Mouse (Mus musculus): ENCODE measurements around the gene Smc4. TPM values are rescaled to one million over a fixed set of nuclear protein-coding genes. Genes with fewer than 3 reads are reported as not detected.
"Not testable (repeated sequence)": the region's sequence is repeated elsewhere in the genome, so short reads cannot be mapped to it uniquely, and the experiment has no call there.

The Smc4 gene
- total RNA-seq, 2 experiments from 2014 or later: 15.2 to 17.1 TPM

DNA sequence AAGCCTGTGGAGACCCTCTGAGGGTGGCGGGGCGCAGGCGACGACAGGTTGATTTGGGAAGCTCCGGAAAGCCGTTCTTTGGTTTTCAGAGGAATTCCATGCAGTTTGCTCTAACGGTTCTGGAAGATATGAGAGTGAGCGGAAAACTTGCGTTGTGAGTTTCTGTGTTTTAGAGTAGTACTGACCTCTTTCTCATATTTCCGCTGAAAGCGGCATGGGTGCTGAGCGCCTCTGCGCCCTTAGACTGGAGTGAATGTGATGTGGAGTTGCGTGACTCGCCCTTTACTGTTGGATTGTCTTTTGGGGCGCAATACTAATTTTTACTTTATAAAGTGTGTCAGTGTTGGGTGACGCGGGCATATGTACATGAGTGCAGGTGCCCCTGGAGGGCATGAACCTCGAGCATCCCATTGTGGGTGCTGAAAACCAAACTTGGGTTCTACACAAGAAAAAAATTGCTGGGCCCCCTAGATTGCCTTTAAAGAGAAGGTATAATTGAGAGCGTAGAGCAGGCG lies 1.8 kb downstream of the Smc4 start:
- DNase-seq: no peak
- intact Hi-C loops (cut with DNase I; ENCODE audit: low total_unique reads): no loop called here

- no peak for DNase-seq
Observed at GRCm38 (mm10) chr3:69008873-69009272, 4.3 kb downstream of the Smc4 start.

DNA sequence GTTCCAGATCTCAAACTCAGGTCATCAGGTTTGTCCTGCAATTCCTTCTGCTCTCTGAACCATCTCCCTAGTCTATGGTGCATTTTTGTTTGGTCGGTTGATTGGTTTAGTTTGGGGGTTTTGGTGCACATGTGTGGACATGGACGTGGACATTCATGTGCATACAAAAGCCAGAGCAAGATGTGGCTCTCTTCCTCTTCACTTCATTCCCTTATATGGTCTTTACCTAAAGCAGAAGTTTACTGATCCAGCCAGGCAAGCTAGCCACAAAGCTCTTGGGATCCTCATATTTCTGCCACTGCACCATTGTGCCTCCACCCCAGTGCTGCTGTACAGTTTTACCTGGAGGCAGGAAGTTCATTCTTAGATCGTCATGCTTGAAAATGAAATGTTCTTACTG lies 12.6 kb downstream of the Smc4 start:
- no peak for DNase-seq
- intact Hi-C loops (cut with DNase I; ENCODE audit: low total_unique reads): no loop called here

More at GRCm38 (mm10) chr3:69008873-69009272, 4.3 kb downstream of the Smc4 start:
- intact Hi-C loops (cut with DNase I; ENCODE audit: low total_unique reads): no loop called here

DNA sequence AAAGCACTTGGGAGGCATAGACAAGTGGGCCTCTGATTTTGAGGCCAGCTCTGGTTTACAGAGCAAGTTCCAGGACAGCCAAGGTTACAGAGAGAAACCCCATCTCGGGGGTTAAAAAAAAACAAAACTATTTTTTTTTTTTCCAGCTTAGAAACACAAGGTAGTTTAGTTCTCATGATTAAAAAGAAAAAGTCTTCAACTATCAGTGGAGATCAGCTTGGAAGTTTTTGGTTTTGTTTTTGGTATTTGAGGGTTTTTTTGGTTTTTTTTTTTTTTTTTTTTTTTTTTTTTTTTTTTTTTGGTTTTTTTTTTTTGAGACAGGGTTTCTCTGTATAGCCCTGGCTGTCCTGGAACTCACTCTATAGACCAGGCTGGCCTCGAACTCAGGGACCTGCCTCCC lies 14.1 kb downstream of the Smc4 start:
- intact Hi-C loops (cut with DNase I; ENCODE audit: low total_unique reads); DNase-seq: not testable (repeated sequence)

DNA sequence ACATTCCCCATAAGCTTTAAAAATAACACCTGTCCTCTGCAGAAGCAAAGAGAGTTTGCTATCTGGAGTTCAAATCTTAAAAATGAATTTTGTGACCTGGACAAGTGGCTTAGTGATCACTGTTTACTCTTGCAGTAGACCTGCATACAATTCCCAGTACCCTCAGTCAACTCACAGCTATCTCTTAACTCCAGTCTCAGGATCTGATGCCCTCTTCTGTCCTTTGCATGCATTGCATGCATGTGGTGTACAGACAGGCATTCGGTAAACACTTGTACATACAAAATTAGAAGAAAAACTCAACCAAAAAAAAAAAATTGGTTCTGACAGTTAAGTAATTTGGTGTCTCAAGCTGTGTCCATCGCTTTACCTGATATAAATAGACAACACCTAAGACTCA lies 15.7 kb downstream of the Smc4 start:
- no peak for DNase-seq
- intact Hi-C loops (cut with DNase I; ENCODE audit: low total_unique reads): no loop called here

DNA sequence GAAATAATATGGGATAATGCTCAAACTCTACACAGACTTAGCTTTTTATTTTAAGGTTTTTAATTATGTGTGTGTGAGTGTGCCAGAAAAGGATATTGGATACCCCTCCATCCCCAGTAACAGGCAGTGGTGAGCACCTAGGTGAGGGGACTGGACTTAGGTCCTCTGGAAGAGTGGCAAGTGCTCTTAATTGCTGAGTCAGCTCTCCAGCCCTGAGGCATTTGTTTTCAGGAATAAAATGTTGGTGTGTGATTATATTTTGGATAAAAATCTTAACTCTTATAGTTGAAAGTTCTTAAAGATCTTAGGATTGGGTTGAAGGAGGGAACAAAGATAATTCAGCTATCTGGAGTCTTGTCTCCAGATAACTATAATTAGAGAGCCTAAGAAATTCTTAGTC lies 16.2 kb downstream of the Smc4 start:
- intact Hi-C loops (cut with DNase I; ENCODE audit: low total_unique reads): no loop called here
- DNase-seq: no peak

- intact Hi-C loops (cut with DNase I; ENCODE audit: low total_unique reads): no loop called here
- DNase-seq: no peak
Observed at GRCm38 (mm10) chr3:69026133-69026783, 21.7 kb downstream of the Smc4 start.

DNA sequence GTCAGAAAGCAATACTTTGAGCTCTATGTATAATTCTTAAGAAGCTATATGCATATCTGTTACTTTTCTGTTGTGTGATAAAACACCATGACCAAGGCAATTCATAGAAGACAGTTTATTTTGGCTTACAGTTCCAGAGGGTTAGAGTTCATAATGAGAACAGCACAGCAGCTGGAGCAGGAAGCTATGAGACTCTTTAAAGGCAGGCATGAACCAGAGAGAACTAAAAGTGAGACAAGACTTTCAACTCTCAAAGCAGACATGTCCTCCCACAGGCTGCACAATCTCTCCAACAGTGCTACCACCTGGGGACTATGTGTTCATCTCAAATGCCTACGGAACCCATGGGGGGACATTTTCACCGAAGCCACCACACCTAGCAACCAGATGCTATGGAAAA lies 35.6 kb downstream of the Smc4 start:
- intact Hi-C loops (cut with DNase I; ENCODE audit: low total_unique reads): no loop called here
- no peak for DNase-seq

- intact Hi-C loops (cut with DNase I; ENCODE audit: low total_unique reads): no loop called here
Observed at GRCm38 (mm10) chr3:69041298-69041697, 36.8 kb downstream of the Smc4 start.

GRCm38 (mm10) chr3:69044167-69044591 lies 39.6 kb downstream of the Smc4 start:
- intact Hi-C loops (cut with DNase I; ENCODE audit: low total_unique reads): no loop called here
- no peak for DNase-seq

More at GRCm38 (mm10) chr3:69041298-69041697, 36.8 kb downstream of the Smc4 start:
- no peak for DNase-seq

DNA sequence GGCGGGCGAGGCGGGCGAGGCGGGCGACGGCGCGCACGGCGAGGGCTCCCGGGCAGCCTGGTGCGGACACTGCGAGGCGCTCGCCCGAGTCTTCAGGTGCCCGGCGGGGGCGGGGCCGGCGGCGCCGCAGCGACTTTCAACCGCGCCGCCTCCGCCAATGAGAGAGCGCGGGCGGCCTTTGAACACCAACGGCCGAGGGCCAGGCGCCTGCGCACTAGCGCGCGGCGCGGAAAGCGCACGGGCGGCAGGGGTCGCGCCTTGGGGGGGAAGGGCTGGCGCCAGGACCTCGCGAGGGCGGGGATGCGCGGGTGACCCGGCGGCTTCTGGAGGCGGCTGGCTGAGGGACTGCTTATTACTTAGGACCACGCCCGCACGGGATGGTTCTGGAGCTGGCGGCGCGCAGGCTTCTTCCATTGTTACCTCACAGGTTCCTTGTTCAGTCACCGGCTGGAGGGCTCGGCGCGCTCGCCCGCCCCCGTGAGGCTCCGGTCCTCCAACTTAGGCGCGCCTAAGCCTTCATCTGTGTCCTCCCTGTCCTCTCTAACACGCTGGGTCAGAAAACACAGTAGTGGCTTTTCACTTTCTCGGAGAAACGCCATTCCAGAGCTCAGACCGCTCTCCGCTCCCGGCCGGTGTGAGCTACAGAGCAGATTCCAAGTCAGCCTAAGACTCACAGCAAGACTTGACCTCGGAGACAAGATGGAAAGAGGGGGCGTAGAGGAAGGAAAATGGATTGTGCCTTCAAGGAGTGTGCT lies 40.3 kb downstream of the Smc4 start, which contains the start of gene Trim59:
Gene Trim59 (minus strand): TSS at position 111 of the 755 bp plus-strand sequence.
- DNase-seq: peak; percentile 85
- intact Hi-C loops (cut with DNase I; ENCODE audit: low total_unique reads): no loop called here

DNA sequence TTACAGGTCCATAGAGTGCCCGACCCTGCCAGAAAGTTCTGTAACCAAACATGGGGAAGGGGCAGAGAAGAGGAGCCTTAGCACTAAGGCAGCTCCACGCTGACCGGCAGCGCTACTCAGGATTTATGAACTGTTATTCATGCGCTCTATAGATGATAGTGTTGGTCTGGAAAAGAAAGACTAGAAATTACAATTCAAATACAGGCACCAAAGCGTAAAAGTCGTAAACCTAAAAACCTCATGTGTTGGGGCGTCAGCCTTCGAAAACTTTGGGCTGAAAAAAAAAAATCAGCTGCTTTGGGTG lies 40.8 kb downstream of the Smc4 start:
- intact Hi-C loops (cut with DNase I; ENCODE audit: low total_unique reads): no loop called here

GRCm38 (mm10) chr3:69045750-69046149 lies 41.2 kb downstream of the Smc4 start:
- intact Hi-C loops (cut with DNase I; ENCODE audit: low total_unique reads): no loop called here
- no peak for DNase-seq

More for the DNA sequence above, 40.8 kb downstream of the Smc4 start:
- DNase-seq: no peak

GRCm38 (mm10) chr3:69046509-69046908 lies 42.0 kb downstream of the Smc4 start:
- DNase-seq: no peak
- intact Hi-C loops (cut with DNase I; ENCODE audit: low total_unique reads): no loop called here

DNA sequence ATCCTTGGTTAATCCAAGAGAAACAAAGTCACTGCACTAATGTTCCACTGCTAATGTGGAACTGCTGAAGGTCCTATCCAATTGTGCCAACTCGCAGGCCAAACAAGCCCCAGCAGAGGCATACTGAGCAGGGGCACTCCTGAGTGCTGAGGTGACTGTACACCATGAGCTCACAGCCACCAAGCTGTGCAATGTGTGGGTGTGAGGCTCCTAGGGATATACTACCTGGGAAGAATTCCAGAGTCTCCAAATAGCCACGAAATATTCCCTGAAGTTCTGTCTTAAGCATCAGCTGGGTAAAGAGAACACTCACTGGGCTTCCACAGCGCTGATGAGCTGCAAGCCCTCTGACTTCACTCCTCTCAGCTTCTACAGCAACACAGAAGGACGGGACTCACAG lies 43.1 kb downstream of the Smc4 start:
- intact Hi-C loops (cut with DNase I; ENCODE audit: low total_unique reads): no loop called here
- DNase-seq: no peak

DNA sequence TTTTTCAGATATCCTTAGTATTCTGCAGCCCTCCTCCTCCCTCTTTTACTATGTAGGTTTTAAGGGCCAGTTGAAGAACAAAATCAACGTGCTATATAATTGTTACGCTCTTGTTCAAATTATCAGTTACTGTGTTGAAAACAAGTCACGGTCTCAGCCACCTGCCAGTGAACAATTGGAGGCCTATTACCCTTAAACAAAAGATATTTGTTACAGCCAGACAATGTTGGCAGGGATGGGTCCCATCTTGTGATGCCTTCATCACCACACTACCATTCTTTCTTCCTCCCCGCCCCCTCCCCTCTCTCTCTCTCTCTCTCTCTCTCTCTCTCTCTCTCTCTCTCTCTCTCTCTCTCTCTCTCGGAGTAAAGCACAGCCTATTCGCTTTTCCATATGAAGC lies 44.5 kb downstream of the Smc4 start:
- DNase-seq: no peak
- intact Hi-C loops (cut with DNase I; ENCODE audit: low total_unique reads): no loop called here

DNA sequence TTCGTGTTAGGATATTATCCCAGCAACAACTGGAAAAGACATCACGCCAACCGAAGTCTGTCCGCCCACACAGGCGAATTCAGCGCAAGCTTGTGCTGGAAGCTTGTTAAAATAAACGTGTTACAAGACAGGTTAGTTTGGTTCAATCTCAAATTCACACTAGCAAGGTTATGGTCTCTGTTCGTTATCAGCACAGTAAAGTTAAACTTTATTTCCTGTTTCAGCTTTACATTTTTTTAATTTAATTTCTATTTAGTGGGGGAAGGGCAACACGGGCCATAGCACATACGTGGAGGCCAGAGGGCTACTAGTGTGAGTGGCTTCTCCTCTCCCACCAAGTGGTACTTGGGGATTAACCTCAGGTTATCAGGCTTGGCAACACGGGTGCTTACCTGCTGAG lies 47.4 kb downstream of the Smc4 start:
- DNase-seq: no peak
- intact Hi-C loops (cut with DNase I; ENCODE audit: low total_unique reads): no loop called here

DNA sequence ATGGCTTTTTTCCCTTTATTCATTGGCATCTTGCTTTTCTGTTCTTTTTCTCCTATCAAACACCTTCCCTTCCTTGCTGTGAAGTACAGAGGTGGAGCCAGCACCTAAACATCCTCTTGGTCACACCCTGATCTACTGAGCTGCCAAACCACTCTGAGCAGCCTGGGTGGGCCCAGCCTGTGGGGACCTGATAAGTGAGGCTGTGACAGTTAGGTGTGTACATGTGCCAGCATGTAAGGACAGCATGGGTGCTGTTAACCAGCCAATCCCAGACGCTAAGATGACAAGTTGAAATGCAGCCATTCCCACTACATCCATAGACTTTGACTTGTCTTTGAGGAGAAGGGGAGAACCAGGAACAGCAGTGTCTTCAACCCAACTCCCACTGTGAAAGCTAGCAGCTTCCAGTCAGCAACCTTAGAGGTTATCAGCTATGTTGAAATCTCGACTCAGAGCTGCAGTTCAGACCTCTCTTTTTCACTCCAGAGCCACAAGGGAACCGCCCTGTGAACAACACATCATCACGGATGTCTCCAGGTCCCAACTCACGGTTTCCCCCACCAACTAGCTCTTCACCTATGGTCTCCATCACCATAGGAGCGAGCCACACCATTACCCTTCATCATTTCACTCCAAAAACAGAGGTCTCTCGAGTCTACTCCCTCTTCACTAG lies 50.4 kb downstream of the Smc4 start:
- DNase-seq: no peak
- intact Hi-C loops (cut with DNase I; ENCODE audit: low total_unique reads): no loop called here

DNA sequence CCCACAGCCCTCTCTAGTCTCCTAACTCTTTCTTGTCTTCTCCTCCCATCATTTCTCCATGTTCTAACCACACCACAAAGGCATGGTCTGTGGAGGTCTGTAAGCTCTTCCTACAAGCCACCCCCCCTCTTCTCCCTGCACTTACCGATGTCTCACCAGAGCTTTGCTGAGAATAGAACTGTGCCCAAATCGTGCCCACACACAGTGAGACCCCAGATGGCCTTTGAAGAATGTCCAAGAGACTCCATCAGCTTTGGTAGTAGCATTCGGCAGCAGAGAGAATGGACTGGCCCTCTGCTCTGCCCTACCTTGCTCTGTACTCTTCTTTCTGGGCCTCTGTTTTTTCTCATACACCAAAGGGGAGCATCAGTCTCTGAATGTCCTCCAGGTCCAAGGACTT lies 51.3 kb downstream of the Smc4 start:
- intact Hi-C loops (cut with DNase I; ENCODE audit: low total_unique reads): no loop called here
- no peak for DNase-seq

- DNase-seq: no peak
- intact Hi-C loops (cut with DNase I; ENCODE audit: low total_unique reads): no loop called here
Observed at GRCm38 (mm10) chr3:69060672-69061071, 56.1 kb downstream of the Smc4 start.

GRCm38 (mm10) chr3:69062764-69063163 lies 58.2 kb downstream of the Smc4 start:
- DNase-seq: no peak
- intact Hi-C loops (cut with DNase I; ENCODE audit: low total_unique reads): no loop called here
